Comparison of ENCODE assay signal across 8 mouse cellular contexts in the genomic region with DNA sequence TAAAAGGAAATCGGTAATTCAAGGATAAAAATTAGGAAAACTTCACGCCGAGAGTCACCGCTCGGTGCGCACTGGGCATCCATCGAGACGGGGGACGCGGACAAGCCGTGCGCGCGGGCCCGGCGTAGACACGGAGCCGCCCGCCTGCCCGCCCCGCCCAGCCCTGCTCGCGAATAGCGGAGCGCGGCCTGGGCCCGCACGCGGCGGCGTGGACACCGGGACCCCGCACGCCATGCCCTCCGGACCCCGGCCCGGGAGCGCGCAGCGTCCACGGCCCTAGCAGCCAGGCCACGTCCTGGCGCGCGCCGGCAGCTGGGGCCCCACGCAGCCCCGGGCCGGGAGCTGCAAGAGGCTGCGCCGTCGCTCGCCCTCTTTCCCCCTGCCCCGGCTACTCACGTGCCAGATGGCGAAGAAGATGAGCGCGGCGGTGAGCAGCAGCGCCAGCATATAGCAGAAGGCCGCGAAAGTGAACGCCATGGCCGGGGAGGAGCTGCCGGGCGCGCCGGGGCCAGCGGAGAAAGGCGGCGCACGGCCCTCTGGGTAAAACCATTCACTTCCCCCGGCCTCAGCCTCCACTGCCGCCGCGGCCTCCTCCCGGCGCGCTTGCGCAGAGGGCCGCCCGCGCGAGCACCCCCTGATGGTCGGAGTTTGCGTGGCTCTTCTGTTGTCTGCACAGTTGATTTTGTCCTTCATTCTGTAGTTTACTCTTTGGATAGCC. TPM values are rescaled to one million over a fixed set of nuclear protein-coding genes. Genes with fewer than 3 reads are reported as not detected.
DNase-seq lines count a peak whose midpoint lies in the region; ATAC-seq lines count a peak whose summit lies in the region.

A gene (minus strand): TSS at position 625 of the 718 bp plus-strand sequence.

- WGBS in forebrain, embryonic 11.5 days, result under 1% methylated on average over 71 of the region's 86 CpGs
- WGBS in heart, embryonic 16.5 days, result under 1% methylated on average over 86 of the region's 86 CpGs
- under 1% methylated on average over 86 of the region's 86 CpGs for WGBS in liver, embryonic 15.5 days (ENCODE audit: insufficient replicate concordance)
- under 1% methylated on average over 86 of the region's 86 CpGs for WGBS in neural tube, embryonic 12.5 days

- peak within 1 kb of the TSS; percentile 98 for H3K27ac ChIP-seq in forebrain, embryonic 11.5 days (ENCODE audit: low read depth, low read length)
- H3K27ac ChIP-seq in heart, embryonic 16.5 days (ENCODE audit: low read length), result peak within 1 kb of the TSS; percentile 94
- peak within 1 kb of the TSS; percentile 96 for H3K27ac ChIP-seq in liver, embryonic 15.5 days (replicated peaks)
- H3K27ac ChIP-seq in neural tube, embryonic 12.5 days, result peak within 1 kb of the TSS; percentile 90

- no peaks in the 10 kb centered on the region for H3K27me3 ChIP-seq in forebrain, embryonic 11.5 days (ENCODE audit: control insufficient read depth, insufficient read depth, low read length)
- H3K27me3 ChIP-seq in heart, embryonic 16.5 days (ENCODE audit: control insufficient read depth, insufficient read depth, low read length), result no peaks in the 10 kb centered on the region
- H3K27me3 ChIP-seq in liver, embryonic 15.5 days, result no peaks in the 10 kb centered on the region
- H3K27me3 ChIP-seq in neural tube, embryonic 12.5 days (replicated peaks), result no peaks in the 10 kb centered on the region

- peak; percentile 88 to 92 for DNase-seq in CD8-positive naive resting alpha-beta T cell, adult 2 months (ENCODE audit: low read depth in 2 of 2, low spot score in 2 of 2)
- peak; percentile 81 for DNase-seq in c-Kit-positive CD71-negative TER-119-negative erythroid progenitor cells, embryonic 14.5 days (ENCODE audit: low read depth)
- peak; percentile 97 for DNase-seq in forebrain, embryonic 11.5 days (ENCODE audit: low spot score)
- DNase-seq in kidney, postnatal 36 days, result peak; percentile 89 to 94
- DNase-seq in telencephalon, adult 2 months (ENCODE audit: low read depth, low spot score), result peak; percentile 77

- H3K36me3 ChIP-seq in forebrain, embryonic 11.5 days (ENCODE audit: control insufficient read depth, insufficient read depth, low read length), result no peaks in the 10 kb centered on the region; the same call in 1 of the 2 replicates
- no peaks in the 10 kb centered on the region; the same call in 1 of the 2 replicates for H3K36me3 ChIP-seq in heart, embryonic 16.5 days (ENCODE audit: control insufficient read depth, insufficient read depth)
- peaks cover 15% of the 10 kb centered on the region for H3K36me3 ChIP-seq in liver, embryonic 15.5 days (replicated peaks)
- peaks cover 12% of the 10 kb centered on the region for H3K36me3 ChIP-seq in neural tube, embryonic 12.5 days

- peak; percentile 96 for ATAC-seq in forebrain, embryonic 11.5 days (replicated peaks; ENCODE audit: low FRiP score)
- peak; percentile 95 for ATAC-seq in heart, embryonic 16.5 days (replicated peaks; ENCODE audit: extremely low read depth, insufficient read depth, low FRiP score)
- ATAC-seq in liver, embryonic 15.5 days (ENCODE audit: insufficient read depth), result peak; percentile 98
- ATAC-seq in neural tube, embryonic 12.5 days (ENCODE audit: low FRiP score, low read depth), result peak; percentile 97

- H3K9ac ChIP-seq in forebrain, embryonic 11.5 days (ENCODE audit: low read length), result peak within 1 kb of the TSS; percentile 99
- H3K9ac ChIP-seq in heart, embryonic 16.5 days (ENCODE audit: low read length), result peak within 1 kb of the TSS; percentile 92
- H3K9ac ChIP-seq in liver, embryonic 15.5 days, result peak within 1 kb of the TSS; percentile 99
- H3K9ac ChIP-seq in neural tube, embryonic 12.5 days, result peak within 1 kb of the TSS; percentile 91

- H3K9me3 ChIP-seq in forebrain, embryonic 11.5 days (ENCODE audit: control insufficient read depth, low read length), result no peaks in the 10 kb centered on the region
- H3K9me3 ChIP-seq in heart, embryonic 16.5 days (replicated peaks; ENCODE audit: control insufficient read depth, low read length), result no peaks in the 10 kb centered on the region
- no peaks in the 10 kb centered on the region for H3K9me3 ChIP-seq in liver, embryonic 15.5 days (replicated peaks)
- no peaks in the 10 kb centered on the region for H3K9me3 ChIP-seq in neural tube, embryonic 12.5 days

- H3K4me2 ChIP-seq in forebrain, embryonic 11.5 days (ENCODE audit: low read depth, low read length, severe bottlenecking), result peak within 1 kb of the TSS; percentile 66
- H3K4me2 ChIP-seq in heart, embryonic 16.5 days (ENCODE audit: low read depth, low read length), result peak within 1 kb of the TSS; percentile 79
- H3K4me2 ChIP-seq in liver, embryonic 15.5 days, result peak within 1 kb of the TSS; percentile 82
- peak within 1 kb of the TSS; percentile 69 for H3K4me2 ChIP-seq in neural tube, embryonic 12.5 days (replicated peaks)

- H3K4me1 ChIP-seq in forebrain, embryonic 11.5 days (replicated peaks; ENCODE audit: control insufficient read depth, insufficient read depth, low read length), result 0 out of 2 replicates have a peak, but pooled peaks cover 4% of the 10 kb centered on the region
- H3K4me1 ChIP-seq in heart, embryonic 16.5 days (ENCODE audit: control insufficient read depth, insufficient read depth, low read length), result peaks cover 15% of the 10 kb centered on the region
- H3K4me1 ChIP-seq in liver, embryonic 15.5 days (replicated peaks), result peaks cover 40% of the 10 kb centered on the region
- peaks cover 14% of the 10 kb centered on the region for H3K4me1 ChIP-seq in neural tube, embryonic 12.5 days

- H3K4me3 ChIP-seq in forebrain, embryonic 11.5 days (ENCODE audit: low read depth, low read length), result peak within 1 kb of the TSS; percentile 94
- H3K4me3 ChIP-seq in heart, embryonic 16.5 days (ENCODE audit: low read length), result peak within 1 kb of the TSS; percentile 84
- H3K4me3 ChIP-seq in liver, embryonic 15.5 days (replicated peaks), result peak within 1 kb of the TSS; percentile 98
- peak within 1 kb of the TSS; percentile 80 for H3K4me3 ChIP-seq in neural tube, embryonic 12.5 days

RNA-seq across cellular contexts. Expression of the gene that starts here (rescaled TPM):
- polyA plus RNA-seq in forebrain, embryonic 11.5 days (2014; fragmentation: Nextera tagmentation; extraction: Ambion mirVana), result 193 and 209 TPM in 2 replicates
- polyA plus RNA-seq in heart, embryonic 16.5 days (2015; fragmentation: Nextera tagmentation; extraction: Ambion mirVana), result 143 and 159 TPM in 2 replicates
- 79.4 and 80.0 TPM in 2 replicates for polyA plus RNA-seq in liver, embryonic 15.5 days (2015; fragmentation: Nextera tagmentation; extraction: Ambion mirVana)
- polyA plus RNA-seq in neural tube, embryonic 12.5 days (2016; fragmentation: Nextera tagmentation; extraction: Ambion mirVana), result 194 and 198 TPM in 2 replicates

Comparison
In these comparisons a context has a peak if more than half of its experiments do, and no peak if none do; other contexts are left out.
1. Peak in every context shown above with its lines: DNase-seq, ATAC-seq, H3K4me3 ChIP-seq and H3K27ac ChIP-seq.